Mouse (Mus musculus): Measurements from ENCODE around the gene Mat2b.

DNA sequence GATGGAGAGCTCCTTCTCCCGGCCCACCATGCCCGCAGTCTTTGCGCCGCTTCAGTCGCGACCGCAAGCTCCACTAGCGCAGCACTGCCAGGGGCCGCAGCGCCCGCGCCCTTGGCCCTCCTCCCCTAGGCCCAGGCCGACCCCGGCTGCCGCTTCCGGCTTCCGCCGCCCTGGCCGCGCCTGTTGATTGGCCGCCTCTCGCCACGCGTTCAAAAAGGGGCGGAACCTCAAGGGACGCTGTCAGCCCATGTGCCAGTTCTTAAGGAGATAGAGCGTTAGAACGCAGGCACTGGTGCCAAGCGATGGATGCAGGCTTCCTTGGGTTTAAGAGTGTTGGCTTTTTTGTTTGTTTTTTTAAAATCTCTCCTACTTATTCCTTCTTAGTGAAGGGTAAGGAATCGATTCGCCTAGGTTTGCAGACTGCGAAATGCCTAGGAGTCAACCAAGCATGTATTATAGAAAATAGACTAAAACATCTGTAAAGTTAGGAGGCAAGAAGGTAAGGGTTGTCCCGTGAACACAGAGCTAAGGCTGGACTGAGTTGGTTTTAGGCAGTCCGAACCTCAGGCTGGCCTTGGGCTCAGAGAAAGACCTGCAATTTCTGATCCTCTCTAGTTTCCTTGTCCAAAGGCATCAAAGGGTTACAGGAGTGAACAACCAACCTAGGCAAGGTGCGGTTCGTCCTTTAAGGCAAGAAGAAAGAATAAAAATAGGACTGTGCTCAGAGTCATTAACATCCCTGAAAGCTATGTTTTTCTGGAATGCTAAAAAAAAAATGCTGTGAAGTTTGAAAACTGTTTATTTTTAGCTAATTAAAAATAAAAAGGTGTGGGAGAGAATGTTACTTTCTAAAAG lies 2.3 kb downstream of the Mat2b start:
- TF ChIP-seq CTCF (IDR thresholded peaks at IDR 0.05 in 2 of 3, conservative IDR thresholded peaks at IDR 0.05 in 1 of 3; ENCODE audit: control insufficient read depth in 1 of 3, insufficient read depth in 1 of 3, low read depth in 2 of 3, low read length in 3 of 3, poor library complexity in 1 of 3, severe bottlenecking in 1 of 3) (no peak), RAD21 (IDR thresholded peaks at IDR 0.05; ENCODE audit: low read depth, low read length) (no peak), POLR2A (IDR thresholded peaks at IDR 0.05; ENCODE audit: control insufficient read depth in 1 of 2, insufficient read depth in 1 of 2, low read depth in 1 of 2, low read length in 2 of 2, poor library complexity in 1 of 2) (peak; percentile 88 to 91), MEF2A (IDR thresholded peaks at IDR 0.05; ENCODE audit: extremely low read depth, insufficient replicate concordance, low read depth, low read length, poor library complexity, severe bottlenecking) (no peak), MYC (IDR thresholded peaks at IDR 0.05; ENCODE audit: low read depth, low read length) (peak; percentile 94), MAFK (IDR thresholded peaks at IDR 0.05; ENCODE audit: borderline replicate concordance, low read depth, low read length) (no peak), MAX (IDR thresholded peaks at IDR 0.05; ENCODE audit: low read length) (peak; percentile 95), USF1 (IDR thresholded peaks at IDR 0.05; ENCODE audit: low read depth, low read length) (peak; percentile 90), TAL1 (IDR thresholded peaks at IDR 0.05; ENCODE audit: low read length) (no peak), ELF1 (IDR thresholded peaks at IDR 0.05; ENCODE audit: low read depth, low read length) (peak; percentile 99), ZNF384 (IDR thresholded peaks at IDR 0.05; ENCODE audit: low read depth, low read length) (no peak)

Measured in MEL (cell line).